8 mouse cellular contexts compared by ENCODE assay signal in genomic region chr2:31760486-31760885, GRCm38 (mm10). TPM values are rescaled to one million over a fixed set of nuclear protein-coding genes. Genes with fewer than 3 reads are reported as not detected.
DNase-seq lines count a peak whose midpoint lies in the region; ATAC-seq and TF ChIP-seq lines count a peak whose summit lies in the region.

No protein-coding gene starts in this region.

- H3K27ac ChIP-seq in forebrain, postnatal 0 days (ENCODE audit: low read depth, low read length), result 0 out of 2 replicates have a peak overlapping the region, but pooled peaks have one; percentile 3
- H3K27ac ChIP-seq in liver, embryonic 15.5 days (replicated peaks), result peak overlapping the region; percentile 72; the same call in 1 of the 2 replicates

- peak overlapping the region; percentile 71 for H3K4me3 ChIP-seq in erythroblast, embryonic 14.5 days (replicated peaks)
- H3K4me3 ChIP-seq in forebrain, postnatal 0 days (ENCODE audit: low read depth, low read length), result peak overlapping the region; percentile 47
- peak overlapping the region; percentile 70 for H3K4me3 ChIP-seq in liver, embryonic 15.5 days (replicated peaks)

- H3K4me1 ChIP-seq in erythroblast, embryonic 14.5 days (ENCODE audit: control insufficient read depth), result peaks cover 31% of the 10 kb centered on the region
- peaks cover 8% of the 10 kb centered on the region; the same call in 1 of the 2 replicates for H3K4me1 ChIP-seq in forebrain, postnatal 0 days (ENCODE audit: insufficient read depth)
- peaks cover 55% of the 10 kb centered on the region for H3K4me1 ChIP-seq in liver, embryonic 15.5 days (replicated peaks)

- peak overlapping the region; percentile 60 for H3K9ac ChIP-seq in forebrain, postnatal 0 days
- H3K9ac ChIP-seq in liver, embryonic 15.5 days, result peak overlapping the region; percentile 81

- no peak for ATAC-seq in erythroblast, adult 5-6 weeks (replicated peaks; ENCODE audit: low FRiP score, poor library complexity, severe bottlenecking)
- ATAC-seq in forebrain, postnatal 0 days, result no peak
- no peak for ATAC-seq in liver, embryonic 15.5 days (ENCODE audit: insufficient read depth)

- WGBS in forebrain, postnatal 0 days, result 9% methylated on average over 1 of the region's 1 CpGs
- 7% methylated on average over 1 of the region's 1 CpGs for WGBS in liver, embryonic 15.5 days (ENCODE audit: insufficient replicate concordance)

- intact Hi-C loops in gastrocnemius, postnatal 14 days (cut with DNase I; ENCODE audit: low total_unique reads), result no loop called here

- no peaks in the 10 kb centered on the region for H3K27me3 ChIP-seq in erythroblast, embryonic 14.5 days (ENCODE audit: control insufficient read depth)
- no peaks in the 10 kb centered on the region for H3K27me3 ChIP-seq in forebrain, postnatal 0 days (ENCODE audit: insufficient read depth, low read length)
- H3K27me3 ChIP-seq in liver, embryonic 15.5 days, result no peaks in the 10 kb centered on the region

- H3K9me3 ChIP-seq in erythroblast, embryonic 14.5 days (ENCODE audit: control insufficient read depth, low read length), result no peaks in the 10 kb centered on the region
- no peaks in the 10 kb centered on the region for H3K9me3 ChIP-seq in forebrain, postnatal 0 days (ENCODE audit: low read length)
- H3K9me3 ChIP-seq in liver, embryonic 15.5 days (replicated peaks), result no peaks in the 10 kb centered on the region

- H3K4me2 ChIP-seq in forebrain, postnatal 0 days (ENCODE audit: low read depth), result peak overlapping the region; percentile 81
- peak overlapping the region; percentile 88 for H3K4me2 ChIP-seq in liver, embryonic 15.5 days

- TF ChIP-seq CTCF in forebrain, postnatal 0 days (IDR thresholded peaks at IDR 0.05; ENCODE audit: low read depth), result no peak

- peak; percentile 29 for DNase-seq in 416B (ENCODE audit: low read depth)
- DNase-seq in forebrain, postnatal 0 days, result no peak
- DNase-seq in frontal cortex, adult 2 months (ENCODE audit: extremely low spot score in 1 of 2, low spot score in 1 of 2), result no peak
- DNase-seq in embryo, embryonic 10.5 days (ENCODE audit: low spot score), result no peak
- no peak for DNase-seq in gastrocnemius, postnatal 14 days

- H3K36me3 ChIP-seq in erythroblast, embryonic 14.5 days (ENCODE audit: control insufficient read depth), result no peaks in the 10 kb centered on the region; the same call in 1 of the 2 replicates
- H3K36me3 ChIP-seq in forebrain, postnatal 0 days (ENCODE audit: insufficient read depth), result no peaks in the 10 kb centered on the region
- no peaks in the 10 kb centered on the region; the same call in 1 of the 2 replicates for H3K36me3 ChIP-seq in liver, embryonic 15.5 days (replicated peaks)

RNA-seq across cellular contexts. Expression of gene Qrfp, which starts 49.9 kb away (rescaled TPM):
- not detected in 2 replicates for polyA plus RNA-seq in erythroblast, embryonic 14.5 days (2012)
- not detected in 2 replicates for total RNA-seq in erythroblast, adult 5-6 weeks (2015; ENCODE audit: low replicate concordance)
- not detected in 2 replicates for total RNA-seq in erythroblast, adult 5-6 weeks (2017; ENCODE audit: low replicate concordance)
- 0.08 and 0.19 TPM in 2 replicates for total RNA-seq in forebrain, postnatal 0 days (2014; rRNA removed)
- 0.06 TPM in 1 of 2 replicates, not detected in the other for polyA plus RNA-seq in forebrain, postnatal 0 days (2015; fragmentation: Nextera tagmentation; extraction: Ambion mirVana)
- polyA plus RNA-seq in liver, embryonic 15.5 days (2015; fragmentation: Nextera tagmentation; extraction: Ambion mirVana), result 0.03 and 0.08 TPM in 2 replicates
- polyA plus RNA-seq in frontal cortex, adult 2 months (2012; rRNA removed), result not detected in 2 replicates
- not detected for total RNA-seq in gastrocnemius, postnatal 14 days (2021)
